In genomic region chr4:154207261-154207660, GRCm38 (mm10) we compare ENCODE assay signal across 8 mouse cellular contexts. TPM values are rescaled to one million over a fixed set of nuclear protein-coding genes. Genes with fewer than 3 reads are reported as not detected.
A peak's percentile ranks its signal among the peaks of the same experiment; 100 is the strongest.
DNase-seq lines count a peak whose midpoint lies in the region; ATAC-seq lines count a peak whose summit lies in the region.

No protein-coding gene starts in this region.

- H3K9me3 ChIP-seq in liver, embryonic 13.5 days (replicated peaks) = no peaks in the 10 kb centered on the region
- H3K9me3 ChIP-seq in neural tube, embryonic 14.5 days (ENCODE audit: control insufficient read depth, low read length) = no peaks in the 10 kb centered on the region

- peak; percentile 24 for DNase-seq in WW6 (ENCODE audit: low read depth, low spot score)
- peak; percentile 44 to 70 for DNase-seq in cerebellum, postnatal 4 days (ENCODE audit: low spot score in 2 of 2)
- DNase-seq in gastrocnemius, postnatal 14 days = peak; percentile 64
- DNase-seq in kidney, postnatal 14 days = peak; percentile 68
- peak; percentile 11 for DNase-seq in liver, embryonic 13.5 days
- DNase-seq in urinary bladder, postnatal 14 days (ENCODE audit: low spot score) = peak; percentile 69

- 0 out of 2 replicates have a peak, but pooled peaks cover 8% of the 10 kb centered on the region for H3K27me3 ChIP-seq in liver, embryonic 13.5 days
- H3K27me3 ChIP-seq in neural tube, embryonic 14.5 days (ENCODE audit: control insufficient read depth, insufficient read depth, low read length) = no peaks in the 10 kb centered on the region

- no peak overlapping the region for H3K9ac ChIP-seq in liver, embryonic 13.5 days
- no peak overlapping the region for H3K9ac ChIP-seq in neural tube, embryonic 14.5 days (replicated peaks; ENCODE audit: low read depth, low read length)

- peak; percentile 41 for ATAC-seq in CD4-positive, CD25-positive, alpha-beta regulatory T cell, adult 4 months
- ATAC-seq in liver, embryonic 13.5 days (ENCODE audit: low read depth) = no peak
- peak; percentile 63 for ATAC-seq in neural tube, embryonic 14.5 days (ENCODE audit: low read depth)

- no peak overlapping the region for H3K4me2 ChIP-seq in liver, embryonic 13.5 days
- H3K4me2 ChIP-seq in neural tube, embryonic 14.5 days (ENCODE audit: low read depth, low read length) = no peak overlapping the region

- no peaks in the 10 kb centered on the region for H3K4me1 ChIP-seq in liver, embryonic 13.5 days (replicated peaks)
- no peaks in the 10 kb centered on the region for H3K4me1 ChIP-seq in neural tube, embryonic 14.5 days (ENCODE audit: control insufficient read depth, insufficient read depth, low read length)

- no peak overlapping the region for H3K4me3 ChIP-seq in liver, embryonic 13.5 days (replicated peaks)
- no peak overlapping the region for H3K4me3 ChIP-seq in neural tube, embryonic 14.5 days (ENCODE audit: low read depth, low read length)

- no peaks in the 10 kb centered on the region for H3K36me3 ChIP-seq in liver, embryonic 13.5 days
- no peaks in the 10 kb centered on the region for H3K36me3 ChIP-seq in neural tube, embryonic 14.5 days (ENCODE audit: control insufficient read depth, insufficient read depth, low read length)

- intact Hi-C loops in gastrocnemius, postnatal 14 days (cut with DNase I; ENCODE audit: low total_unique reads) = loop anchor here (2.0 to 5.0 kb wide), 2 partner anchors 42 to 140 kb away; no protein-coding TSS in a partner anchor

- H3K27ac ChIP-seq in liver, embryonic 13.5 days = no peak overlapping the region
- no peak overlapping the region for H3K27ac ChIP-seq in neural tube, embryonic 14.5 days (ENCODE audit: low read depth, low read length)

- 14% methylated on average over 5 of the region's 5 CpGs for WGBS in liver, embryonic 13.5 days (ENCODE audit: insufficient replicate concordance)
- 16% methylated on average over 5 of the region's 5 CpGs for WGBS in neural tube, embryonic 14.5 days

RNA-seq across cellular contexts. Expression of gene Megf6, which starts 36.7 kb away (rescaled TPM):
- not detected for polyA plus RNA-seq in CD4-positive, CD25-positive, alpha-beta regulatory T cell, adult 4 months (2017; shearing (Covaris generic))
- total RNA-seq in gastrocnemius, postnatal 14 days (2021) = 1 to 10 TPM; 2.9 to 3.4 TPM
- polyA plus RNA-seq in liver, embryonic 13.5 days (2015; fragmentation: Nextera tagmentation; extraction: Ambion mirVana) = 1.5 and 1.6 TPM in 2 replicates
- polyA plus RNA-seq in neural tube, embryonic 14.5 days (2014; fragmentation: Nextera tagmentation; extraction: Ambion mirVana) = 5.0 and 13.1 TPM in 2 replicates

RNA-seq across cellular contexts. Expression of gene Tprgl, which starts 46.8 kb away (rescaled TPM):
- 10 to 100 TPM; 11.4 to 28.4 TPM for polyA plus RNA-seq in CD4-positive, CD25-positive, alpha-beta regulatory T cell, adult 4 months (2017; shearing (Covaris generic))
- total RNA-seq in gastrocnemius, postnatal 14 days (2021) = 10 to 100 TPM; 81.7 to 84.5 TPM
- 138 and 145 TPM in 2 replicates for polyA plus RNA-seq in liver, embryonic 13.5 days (2015; fragmentation: Nextera tagmentation; extraction: Ambion mirVana)
- polyA plus RNA-seq in neural tube, embryonic 14.5 days (2014; fragmentation: Nextera tagmentation; extraction: Ambion mirVana) = 184 and 208 TPM in 2 replicates

Comparison
In these comparisons a context has a peak if more than half of its experiments do, and no peak if none do; other contexts are left out.
1. DNase-seq: peak in every context shown above with its lines; median percentile 69 in urinary bladder, postnatal 14 days; 68 in kidney, postnatal 14 days; 64 in gastrocnemius, postnatal 14 days; 57 in cerebellum, postnatal 4 days; 24 in WW6; 11 in liver, embryonic 13.5 days.